Mouse (Mus musculus) G1E-ER4 (cell line): Measurements from ENCODE around the gene Selplg. TPM values are rescaled to one million over a fixed set of nuclear protein-coding genes. Genes with fewer than 3 reads are reported as not detected.

ENCODE experiments used
- GATA1 ChIP-seq: IDR thresholded peaks from one replicate; pipeline ENCODE4 v1.8.0; 2012; ENCODE audit warnings: low read length, inconsistent platforms
- polyA plus RNA-seq: library from polyadenylated mRNA; stranded (reverse); fragments of >175 nt; gene quantifications from 2 replicates; pipeline ENCODE4 v1.2.3, GENCODE M21; 2012

Selplg gene
- polyA plus RNA-seq, 1 experiment: 52.4 TPM

DNA sequence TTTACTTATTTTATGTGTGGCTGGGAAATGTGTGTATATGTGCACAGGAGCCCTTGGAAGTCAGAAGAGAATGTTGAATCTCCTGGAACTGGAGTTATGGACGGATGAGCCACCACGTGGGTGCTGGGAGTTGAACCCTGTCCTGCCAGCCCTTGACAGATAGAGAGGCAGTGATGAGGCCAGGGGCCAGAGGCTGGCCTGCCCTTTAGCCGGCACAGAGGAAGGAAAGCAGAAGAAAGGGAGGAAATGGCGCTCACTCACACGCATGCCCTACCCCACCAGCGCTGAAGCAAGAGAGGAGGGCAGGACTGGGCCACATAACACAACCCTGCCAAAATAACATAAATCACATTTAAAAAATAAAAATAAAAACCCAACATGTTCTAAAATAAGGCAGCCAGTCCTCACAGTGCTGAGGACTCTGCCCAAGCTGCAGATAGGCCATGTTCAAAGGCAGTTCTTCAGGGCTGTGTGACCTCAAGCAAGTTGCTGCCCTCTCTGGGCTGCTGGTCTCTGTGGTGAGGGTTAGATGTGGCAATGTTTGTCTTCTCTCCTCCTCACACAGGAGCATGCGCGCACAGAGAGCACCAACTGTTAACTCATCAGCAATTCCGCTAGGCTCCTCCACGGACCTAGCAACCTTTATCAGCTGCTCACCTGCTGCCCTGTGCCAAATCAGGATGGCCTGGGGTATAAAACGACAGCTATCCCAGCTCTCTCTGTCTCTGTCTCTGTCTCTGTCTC lies 41.8 kb downstream of the Selplg start:
- no peak for TF ChIP-seq GATA1

DNA sequence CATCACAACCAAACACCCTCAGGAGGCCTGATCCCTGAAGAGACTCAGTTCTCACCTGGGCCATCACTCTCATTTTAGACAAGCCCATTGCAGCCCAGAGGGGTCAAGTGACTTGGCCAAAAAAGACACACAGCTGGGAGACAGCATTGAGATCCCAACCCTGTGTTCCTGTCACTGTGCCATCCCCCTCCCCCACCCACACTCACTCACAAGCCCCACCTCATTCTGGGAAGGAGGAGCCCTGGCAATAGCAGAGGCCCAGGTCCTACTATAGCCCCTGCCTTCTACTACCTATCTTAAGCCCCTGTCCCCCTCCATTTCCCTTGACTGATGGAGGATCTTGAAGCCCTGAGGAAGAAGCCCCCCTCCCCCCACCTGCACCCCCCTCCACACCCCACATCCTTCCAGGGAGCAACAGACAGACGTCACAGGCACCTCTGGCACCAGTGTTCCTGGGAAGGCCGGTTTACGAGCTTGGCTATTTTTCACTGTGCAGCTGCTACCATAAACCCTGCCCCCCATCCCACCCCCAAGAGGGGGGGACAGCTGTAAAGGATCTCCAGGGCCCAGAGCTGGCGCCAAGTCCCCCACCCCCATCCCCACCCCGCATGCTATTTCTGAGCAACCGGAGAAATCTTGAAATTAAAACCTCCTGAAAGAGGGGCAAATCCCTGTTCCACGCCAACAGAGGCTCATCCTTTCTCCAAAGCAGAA lies 43.2 kb downstream of the Selplg start:
- TF ChIP-seq GATA1: no peak

DNA sequence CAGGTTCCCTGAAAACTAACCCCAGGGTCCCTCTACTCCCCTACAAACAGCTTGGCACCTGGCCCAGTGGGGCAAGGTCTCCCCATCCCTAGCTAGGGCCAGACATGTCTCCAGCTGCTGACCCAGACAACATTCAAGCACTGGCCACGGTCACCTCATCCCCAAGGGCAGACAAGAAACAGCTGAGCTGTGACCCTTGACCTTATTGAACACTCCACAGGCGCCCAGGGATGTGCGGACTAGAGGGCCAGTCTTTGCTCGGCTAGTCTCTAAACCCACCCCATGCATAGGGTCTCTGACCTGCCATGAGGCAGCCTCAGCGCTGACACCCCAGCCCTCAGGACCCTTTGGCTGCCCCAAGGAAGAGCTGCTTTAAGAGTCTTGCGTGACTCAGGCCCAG lies 43.8 kb downstream of the Selplg start:
- no peak for TF ChIP-seq GATA1

DNA sequence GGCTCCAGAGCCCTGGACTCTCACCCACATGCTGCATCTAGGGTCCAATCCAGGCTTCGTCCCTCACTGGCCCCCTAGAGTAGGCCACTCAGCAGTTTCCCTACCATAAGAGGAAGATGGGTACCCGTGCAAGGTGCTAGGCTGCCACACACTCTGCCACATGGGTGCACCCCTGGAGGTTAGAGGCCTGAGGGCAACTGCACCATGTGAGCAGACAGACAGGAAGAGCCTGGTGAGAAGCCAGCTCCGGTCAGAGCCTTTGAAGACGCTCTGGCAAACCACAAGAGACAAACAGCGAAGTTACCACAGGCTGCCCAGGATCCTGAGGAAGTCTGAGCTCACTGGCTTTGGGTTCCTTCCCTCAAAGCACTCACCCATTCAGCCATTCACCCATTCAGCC lies 45.5 kb downstream of the Selplg start:
- no peak for TF ChIP-seq GATA1

DNA sequence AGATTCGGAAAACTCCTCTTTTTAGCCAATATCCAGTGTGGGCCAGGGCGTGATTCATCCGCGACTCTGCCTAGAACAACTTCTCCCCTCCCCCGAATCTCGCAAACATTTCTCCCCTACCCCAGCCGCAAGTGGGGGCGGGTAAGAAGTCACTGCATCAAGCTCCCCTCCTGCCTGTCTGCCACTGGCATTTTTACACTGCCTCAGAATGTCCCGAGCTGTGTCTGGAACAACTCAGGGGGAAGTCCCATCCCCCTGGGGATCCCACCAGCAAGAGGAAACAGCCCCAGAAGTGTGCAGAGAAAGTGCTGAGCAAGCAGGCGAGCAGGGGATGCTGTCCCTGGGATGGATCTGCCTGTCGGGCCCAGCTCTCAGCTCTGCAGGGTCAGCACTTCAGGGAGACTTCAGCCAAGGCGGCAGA lies 48.9 kb downstream of the Selplg start:
- no peak for TF ChIP-seq GATA1

DNA sequence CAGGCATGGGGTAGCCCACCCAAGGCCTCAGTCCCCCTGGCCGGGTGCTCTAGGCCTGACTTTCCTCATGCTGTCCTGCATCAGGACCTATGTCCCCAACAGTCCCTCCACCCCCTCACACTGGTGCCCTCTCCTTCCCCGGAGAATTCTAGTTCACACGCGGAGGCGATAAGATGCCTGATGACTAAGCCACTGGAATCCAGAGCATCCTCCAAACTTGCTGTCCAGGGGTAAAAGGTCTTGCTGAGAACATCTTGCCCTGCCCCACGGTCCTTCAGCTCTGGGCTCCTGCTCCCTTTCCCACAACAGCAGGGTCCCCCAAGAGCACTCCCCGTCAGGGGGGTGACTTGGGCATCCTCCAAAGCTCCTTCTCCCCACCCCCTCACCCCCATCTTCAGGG lies 49.8 kb downstream of the Selplg start:
- no peak for TF ChIP-seq GATA1

DNA sequence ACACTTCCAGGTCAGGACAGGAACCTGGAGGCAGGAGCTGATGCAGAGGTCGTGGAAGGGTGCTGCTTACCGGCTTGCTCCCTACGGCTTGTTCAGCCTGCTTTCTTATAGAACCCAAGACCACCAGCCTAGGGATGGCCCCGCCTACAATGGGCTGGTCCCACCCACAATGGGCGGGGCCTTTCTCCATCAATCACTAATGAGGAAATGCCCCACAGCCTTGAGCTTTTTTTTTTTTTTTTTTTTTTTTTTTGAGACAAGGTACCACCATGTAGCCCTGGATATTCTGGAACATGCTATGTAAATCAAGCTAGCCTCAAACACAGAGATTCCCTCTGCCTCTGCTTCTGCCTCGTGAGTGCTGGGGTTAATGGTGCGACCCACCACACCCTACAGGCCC lies 50.6 kb downstream of the Selplg start:
- TF ChIP-seq GATA1: no peak

DNA sequence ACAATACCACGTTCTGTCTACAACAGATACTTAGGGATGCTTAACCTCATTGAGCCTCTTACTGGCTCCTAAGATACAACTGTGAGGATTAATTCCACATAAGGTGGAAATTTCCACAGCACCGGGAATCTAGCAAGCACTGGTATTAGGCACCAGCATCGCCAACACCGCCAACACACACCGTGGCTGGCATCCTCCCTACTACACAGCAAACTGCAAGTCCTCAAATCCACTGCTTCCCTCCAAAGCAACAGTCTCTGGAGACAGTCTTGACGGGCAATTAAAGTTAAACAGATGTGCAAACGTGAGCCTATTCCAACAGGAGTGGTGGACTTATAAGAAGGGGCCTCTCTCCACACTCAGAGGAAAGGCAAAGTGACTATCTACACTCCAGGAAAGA lies 51.2 kb downstream of the Selplg start:
- no peak for TF ChIP-seq GATA1

DNA sequence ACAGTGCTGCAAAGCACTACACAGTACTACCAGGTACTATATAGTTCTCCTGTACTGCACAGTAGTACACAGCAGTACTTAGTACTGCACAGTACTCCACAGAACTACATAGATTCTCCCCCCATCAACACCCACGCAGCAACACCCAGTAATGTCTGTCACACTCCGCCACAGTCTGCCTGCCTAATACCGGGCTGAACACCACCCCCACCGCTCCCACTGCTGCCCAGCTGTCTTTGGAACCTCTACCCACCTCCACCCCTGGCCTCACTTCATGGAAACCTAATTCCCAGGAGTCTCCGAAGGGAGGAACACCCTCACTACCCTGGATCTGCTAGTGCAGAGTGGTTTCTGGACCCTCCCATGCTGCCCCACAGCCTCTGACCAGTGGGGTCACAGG lies 51.7 kb downstream of the Selplg start:
- TF ChIP-seq GATA1: no peak

DNA sequence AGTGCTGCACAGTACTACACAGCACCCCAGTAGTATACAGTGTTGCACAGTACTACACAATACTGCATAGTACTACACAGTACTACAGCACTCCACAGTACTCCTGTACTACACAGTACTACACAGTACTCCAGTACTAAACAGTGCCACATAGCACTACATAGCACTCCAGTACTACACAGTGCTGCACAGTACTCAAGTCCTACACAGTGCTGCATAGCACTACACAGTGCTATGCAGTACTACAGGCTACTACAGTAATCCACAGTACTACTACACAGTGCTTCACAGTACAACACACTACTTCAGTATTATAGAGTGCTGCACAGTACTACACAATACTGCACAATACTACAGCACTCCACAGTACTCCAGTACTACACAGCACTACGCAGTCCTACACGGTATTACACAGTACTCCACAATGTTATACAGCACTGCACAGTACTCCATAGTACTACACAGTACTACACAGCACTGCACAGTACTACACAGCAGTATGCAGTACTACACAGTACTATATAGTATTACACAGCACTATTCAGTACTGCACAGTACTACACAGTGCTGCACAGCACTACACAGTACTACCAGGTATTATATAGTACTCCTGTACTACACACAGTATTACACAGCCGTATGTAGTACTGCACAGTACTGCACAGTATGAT lies 52.2 kb downstream of the Selplg start:
- no peak for TF ChIP-seq GATA1

DNA sequence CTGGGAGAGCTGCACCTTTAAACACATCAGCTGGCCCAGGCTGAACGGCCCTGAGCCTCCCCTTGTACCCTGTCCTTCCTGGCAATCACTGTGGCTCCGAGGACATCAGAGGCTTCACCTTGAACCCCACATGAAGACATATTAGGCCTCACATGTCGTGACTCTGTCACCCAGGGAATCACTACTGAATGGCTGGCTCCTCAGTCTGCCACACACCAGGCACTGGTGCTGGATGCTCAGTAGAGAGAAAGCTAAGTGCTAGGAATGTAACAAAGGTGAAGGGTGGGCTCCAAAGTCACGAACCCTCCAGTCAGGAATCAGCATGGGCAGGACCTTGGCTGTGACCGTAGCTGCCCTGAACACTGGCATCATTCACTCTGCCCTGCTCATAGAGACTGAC lies 52.9 kb downstream of the Selplg start:
- no peak for TF ChIP-seq GATA1

DNA sequence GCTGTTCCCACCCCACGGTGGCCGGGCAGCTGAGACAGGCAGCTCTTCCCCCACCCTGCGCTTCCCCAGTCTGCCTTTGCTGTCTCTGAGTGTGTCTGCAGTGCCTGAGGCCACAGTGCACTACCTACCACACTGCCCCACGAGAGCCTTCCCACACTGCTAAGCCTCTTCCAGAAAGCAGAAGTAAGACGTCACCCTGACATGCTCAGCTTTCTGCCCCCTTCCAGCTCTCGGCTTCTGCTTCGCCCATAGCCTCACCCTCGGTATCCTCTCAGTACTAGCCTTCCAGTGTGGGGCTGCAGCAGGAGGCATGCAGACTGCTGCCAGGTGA lies 55.6 kb downstream of the Selplg start:
- TF ChIP-seq GATA1: no peak

DNA sequence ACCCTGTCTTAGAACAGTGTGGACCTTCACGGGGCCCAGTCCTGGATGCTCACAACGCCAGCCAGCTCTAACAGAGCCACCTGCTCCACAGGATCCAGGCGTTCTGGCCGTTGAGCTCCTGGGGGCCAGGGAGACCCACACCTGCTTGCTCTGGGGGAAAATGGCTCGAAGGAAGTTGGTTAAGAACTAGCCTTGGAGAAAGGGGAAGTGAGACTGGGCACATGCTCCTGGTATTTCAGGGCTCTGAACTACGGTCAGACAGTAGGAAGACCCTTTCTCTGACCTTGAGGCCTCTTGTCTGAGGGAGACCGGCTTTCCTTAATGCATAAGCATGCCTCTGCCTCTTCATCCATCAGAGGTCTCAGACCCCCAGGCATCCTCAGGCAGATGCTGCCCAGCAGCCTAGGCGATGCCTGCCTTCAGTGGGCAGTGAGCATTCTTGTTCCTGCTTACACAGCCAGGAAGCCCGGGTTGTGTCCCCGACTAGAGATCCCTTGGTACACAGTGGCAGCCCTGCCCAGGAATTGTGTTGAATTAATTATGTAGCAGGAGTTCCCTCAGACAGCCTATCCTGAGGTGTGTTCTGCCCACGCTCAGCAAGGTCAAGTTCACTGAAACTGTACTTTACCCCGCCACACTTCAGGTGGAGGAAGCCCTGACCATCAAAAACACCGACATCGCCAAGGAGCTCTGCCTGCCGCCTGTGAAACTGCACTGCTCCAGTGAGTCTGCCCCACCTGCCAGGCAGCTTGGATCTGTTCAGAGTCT lies 56.1 kb downstream of the Selplg start:
- no peak for TF ChIP-seq GATA1

DNA sequence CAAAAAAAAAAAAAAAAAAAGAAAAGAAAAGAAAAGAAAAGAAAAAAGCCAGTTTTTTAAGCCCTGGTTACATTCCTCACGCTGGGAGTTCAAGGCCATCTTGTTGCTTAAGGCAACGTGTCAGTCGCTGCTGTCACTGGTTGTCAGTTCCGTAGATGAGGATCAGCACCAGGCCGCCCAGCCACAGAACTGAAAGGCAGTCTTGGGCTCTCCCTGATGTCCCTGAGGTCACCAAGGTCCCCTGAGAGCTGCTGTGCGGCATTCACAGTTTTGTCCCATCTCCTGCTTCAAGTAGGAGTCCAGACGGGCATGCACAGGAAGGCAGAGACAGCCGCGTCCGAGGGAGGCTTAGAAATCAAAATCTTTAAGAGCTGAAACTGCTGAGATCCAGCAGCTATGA lies 56.9 kb downstream of the Selplg start:
- TF ChIP-seq GATA1: no peak

DNA sequence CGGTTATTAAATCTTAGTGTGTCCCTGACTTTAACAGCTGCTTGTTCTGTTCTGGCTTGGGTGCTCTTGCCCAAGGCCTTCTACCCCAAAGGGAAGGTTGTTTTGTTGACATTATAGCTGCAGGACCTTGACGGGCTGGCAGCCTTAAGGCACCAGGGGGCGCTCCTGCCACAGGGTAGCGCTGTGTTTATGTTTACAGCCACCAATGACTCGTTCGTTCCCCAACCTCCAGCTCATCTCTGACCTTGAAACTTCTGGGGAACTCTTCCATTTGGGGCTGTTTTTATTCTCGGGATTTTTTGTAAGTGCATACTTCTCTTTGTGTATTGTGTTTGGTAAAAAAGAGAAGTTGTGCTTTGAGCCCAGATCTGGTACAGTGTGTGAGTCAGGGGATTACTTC lies 58.8 kb downstream of the Selplg start:
- no peak for TF ChIP-seq GATA1

DNA sequence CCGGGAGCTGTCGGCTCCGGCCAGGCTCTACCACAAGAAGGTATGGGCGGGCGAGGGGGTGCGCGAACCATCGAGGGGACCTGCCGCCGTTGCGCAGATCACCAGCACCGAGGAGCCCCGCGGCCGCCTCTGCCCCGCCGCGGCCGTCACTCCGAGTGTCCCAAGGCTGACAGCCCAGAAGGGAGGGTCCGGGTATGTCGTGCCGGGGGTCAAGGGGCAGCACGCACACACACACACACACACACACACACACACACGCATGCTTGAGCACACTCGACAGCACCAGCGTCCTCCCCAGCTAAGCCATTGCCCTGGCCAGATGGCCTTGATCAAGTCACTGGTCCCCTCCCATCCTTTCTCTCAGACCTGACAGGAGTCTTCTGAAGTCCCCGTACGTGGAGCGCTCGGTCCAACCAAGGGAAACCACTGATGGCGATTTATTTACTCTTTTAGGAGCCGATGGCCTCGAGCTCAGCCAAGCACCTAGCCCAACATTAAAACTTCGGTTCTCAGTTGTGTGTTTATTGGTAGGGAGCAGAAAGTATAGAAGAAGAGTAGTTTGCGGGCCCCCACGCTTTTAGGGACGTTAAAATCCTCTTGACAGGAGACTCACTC lies 59.4 kb downstream of the Selplg start:
- no peak for TF ChIP-seq GATA1
